Mouse (Mus musculus) CD4-positive, CD25-positive, alpha-beta regulatory T cell, adult 2 months (primary cell): ENCODE data around the gene Rpn2.

Experiments used
- DNase-seq: peaks from one replicate; pipeline ENCODE4 v3.0.0-alpha.2; 2012; ENCODE audit warnings: low read depth, low spot score

Rpn2 gene

GRCm38 (mm10) chr2:157310963-157311637, 32.3 kb downstream of the Rpn2 start:
- no peak for DNase-seq

GRCm38 (mm10) chr2:157313718-157314117, 34.9 kb downstream of the Rpn2 start:
- DNase-seq = no peak

GRCm38 (mm10) chr2:157314310-157314709, 35.5 kb downstream of the Rpn2 start:
- DNase-seq = no peak

GRCm38 (mm10) chr2:157315486-157315885, 36.7 kb downstream of the Rpn2 start:
- no peak for DNase-seq

- no peak for DNase-seq
Observed at GRCm38 (mm10) chr2:157316358-157316933, 37.6 kb downstream of the Rpn2 start.

GRCm38 (mm10) chr2:157317220-157317619, 38.4 kb downstream of the Rpn2 start:
- no peak for DNase-seq

- no peak for DNase-seq
Observed at GRCm38 (mm10) chr2:157320135-157320534, 41.3 kb downstream of the Rpn2 start.

GRCm38 (mm10) chr2:157320886-157321285, 42.1 kb downstream of the Rpn2 start:
- DNase-seq = no peak

- DNase-seq = no peak
Observed at GRCm38 (mm10) chr2:157322029-157322766, 43.4 kb downstream of the Rpn2 start.

- DNase-seq = no peak
Observed at GRCm38 (mm10) chr2:157325238-157325637, 46.4 kb downstream of the Rpn2 start.

- DNase-seq = no peak
Observed at GRCm38 (mm10) chr2:157328106-157328505, 49.3 kb downstream of the Rpn2 start.

- no peak for DNase-seq
Observed at GRCm38 (mm10) chr2:157328570-157328969, 49.8 kb downstream of the Rpn2 start.

- no peak for DNase-seq
Observed at GRCm38 (mm10) chr2:157332059-157332458, 53.2 kb downstream of the Rpn2 start.

- DNase-seq = peak; percentile 85
Observed at GRCm38 (mm10) chr2:157338663-157339062, 59.8 kb downstream of the Rpn2 start.

GRCm38 (mm10) chr2:157339532-157339931, 60.7 kb downstream of the Rpn2 start:
- no peak for DNase-seq

- no peak for DNase-seq
Observed at GRCm38 (mm10) chr2:157340221-157340741, 61.5 kb downstream of the Rpn2 start.

- peak; percentile 80 for DNase-seq
Observed at GRCm38 (mm10) chr2:157341554-157342270, 62.9 kb downstream of the Rpn2 start.

GRCm38 (mm10) chr2:157342328-157342926, 63.6 kb downstream of the Rpn2 start:
- DNase-seq = no peak

- no peak for DNase-seq
Observed at GRCm38 (mm10) chr2:157343337-157343736, 64.5 kb downstream of the Rpn2 start.

- DNase-seq = no peak
Observed at GRCm38 (mm10) chr2:157347361-157348159, 68.7 kb downstream of the Rpn2 start, which contains the start of gene Ghrh. Gene Ghrh, minus strand, starts transcription at chr2:157347506.
